Mouse (Mus musculus) thymus, adult 2 months (tissue): ENCODE results near the gene Rsad1. TPM values are rescaled to one million over a fixed set of nuclear protein-coding genes. Genes with fewer than 3 reads are reported as not detected.

Experiments used
- DNase-seq: peaks from one replicate; pipeline ENCODE4 v3.0.0; 2021
- H3K27ac ChIP-seq: fragments of 200-500 bp; 2 replicates; pipeline ENCODE4 v1.5.1; 2012; ENCODE audit warnings: low read length, control low read depth; ENCODE audit not compliant: control insufficient read depth, insufficient read depth
- H3K27me3 ChIP-seq: fragments of 200-500 bp; 2 replicates; pipeline ENCODE4 v1.6.1; 2012; ENCODE audit warnings: mild to moderate bottlenecking, low read length, moderate library complexity, mixed read lengths; ENCODE audit not compliant: control insufficient read depth, insufficient read depth
- H3K36me3 ChIP-seq: fragments of 200-500 bp; 2 replicates; pipeline ENCODE4 v1.6.1; 2012; ENCODE audit warnings: mild to moderate bottlenecking, low read length, moderate library complexity; ENCODE audit not compliant: control insufficient read depth, insufficient read depth
- H3K4me1 ChIP-seq: fragments of 200-500 bp; replicated peaks from 2 replicates; pipeline ENCODE4 v1.6.1; 2012; ENCODE audit warnings: low read length; ENCODE audit not compliant: control insufficient read depth, insufficient read depth
- H3K4me3 ChIP-seq: fragments of 200-500 bp; 2 replicates; pipeline ENCODE4 v1.5.1; 2012; ENCODE audit warnings: mild to moderate bottlenecking, low read length, control low read depth, moderate library complexity; ENCODE audit not compliant: control insufficient read depth, insufficient read depth
- CTCF ChIP-seq: fragments of 200-500 bp; IDR thresholded peaks from 2 replicates; pipeline ENCODE4 v1.5.1; 2012; ENCODE audit warnings: mild to moderate bottlenecking, control low read depth, low read length, moderate library complexity, borderline replicate concordance; ENCODE audit not compliant: control insufficient read depth, poor library complexity, insufficient read depth; ENCODE audit errors: extremely low read depth
- POLR2A ChIP-seq: fragments of 200-500 bp; IDR thresholded peaks from 2 replicates; pipeline ENCODE4 v1.6.1; 2012; ENCODE audit warnings: mild to moderate bottlenecking, low read length, control low read depth, moderate library complexity; ENCODE audit not compliant: control insufficient read depth, poor library complexity, insufficient read depth; ENCODE audit errors: extremely low read depth
- WGBS: fragments of 180-500 bp; shearing (Covaris S2); methylation state at CpG from one replicate; pipeline ENCODE4 v1.1.7; 2018; 5-methylcytosine and 5-hydroxymethylcytosine counted together
- polyA plus RNA-seq: library from polyadenylated mRNA; depleted of rRNA; stranded (reverse); fragments of >200 nt; gene quantifications from 2 replicates; pipeline ENCODE4 v1.2.3, GENCODE M21; 2012

Rsad1 gene
- polyA plus RNA-seq, 1 experiment: 5.4 TPM

GRCm38 (mm10) chr11:94549691-94550441 is 811 bp upstream of the Rsad1 start:
- H3K4me3 ChIP-seq: no peak overlapping the region

GRCm38 (mm10) chr11:94548041-94548784 is 842 bp downstream of the Rsad1 start:
- Histone ChIP-seq H3K27ac (no peak overlapping the region), H3K4me1 (peaks cover 17% of the 10 kb centered on the region), H3K27me3 (no peaks in the 10 kb centered on the region), H3K4me3 (peak overlapping the region; percentile 70), H3K36me3 (no peaks in the 10 kb centered on the region)
- 4% methylated on average over 24 of the region's 24 CpGs for WGBS
- TF ChIP-seq POLR2A: no peak
- TF ChIP-seq CTCF: no peak
- DNase-seq: peak; percentile 32

More at GRCm38 (mm10) chr11:94549691-94550441, 811 bp upstream of the Rsad1 start:
- H3K36me3 ChIP-seq: no peaks in the 10 kb centered on the region
- 31% methylated on average over 10 of the region's 10 CpGs for WGBS
- H3K4me1 ChIP-seq: peaks cover 17% of the 10 kb centered on the region
- TF ChIP-seq CTCF (no peak), POLR2A (no peak)
- no peaks in the 10 kb centered on the region for H3K27me3 ChIP-seq
- DNase-seq: no peak
- no peak overlapping the region for H3K27ac ChIP-seq

GRCm38 (mm10) chr11:94547271-94547670 is 1.8 kb downstream of the Rsad1 start:
- Histone ChIP-seq H3K4me3 (no peak overlapping the region), H3K27ac (no peak overlapping the region), H3K36me3 (no peaks in the 10 kb centered on the region), H3K4me1 (peaks cover 17% of the 10 kb centered on the region), H3K27me3 (no peaks in the 10 kb centered on the region)
- 93% methylated on average over 6 of the region's 6 CpGs for WGBS
- DNase-seq: no peak
- TF ChIP-seq POLR2A (no peak), CTCF (no peak)

GRCm38 (mm10) chr11:94546381-94546780 is 2.7 kb downstream of the Rsad1 start:
- peaks cover 17% of the 10 kb centered on the region for H3K4me1 ChIP-seq
- no peak overlapping the region for H3K27ac ChIP-seq
- no peak for DNase-seq
- TF ChIP-seq CTCF: no peak
- TF ChIP-seq POLR2A: no peak
- H3K4me3 ChIP-seq: no peak overlapping the region
- 96% methylated on average over 5 of the region's 5 CpGs for WGBS
- H3K27me3 ChIP-seq: no peaks in the 10 kb centered on the region
- no peaks in the 10 kb centered on the region for H3K36me3 ChIP-seq

GRCm38 (mm10) chr11:94544422-94544821 is 4.6 kb downstream of the Rsad1 start:
- Histone ChIP-seq H3K4me1 (peaks cover 9% of the 10 kb centered on the region), H3K36me3 (no peaks in the 10 kb centered on the region), H3K27me3 (no peaks in the 10 kb centered on the region), H3K27ac (no peak overlapping the region), H3K4me3 (no peak overlapping the region)
- no peak for TF ChIP-seq CTCF
- no peak for TF ChIP-seq POLR2A
- DNase-seq: no peak
- 93% methylated on average over 18 of the region's 18 CpGs for WGBS

GRCm38 (mm10) chr11:94543932-94544331 is 5.1 kb downstream of the Rsad1 start:
- H3K27ac ChIP-seq: no peak overlapping the region

More at GRCm38 (mm10) chr11:94543932-94544331, 5.1 kb downstream of the Rsad1 start:
- Histone ChIP-seq H3K27me3 (no peaks in the 10 kb centered on the region), H3K36me3 (no peaks in the 10 kb centered on the region), H3K4me3 (no peak overlapping the region), H3K4me1 (peaks cover 8% of the 10 kb centered on the region)
- WGBS: 41% methylated on average over 9 of the region's 9 CpGs
- TF ChIP-seq CTCF (0 out of 2 replicates have a peak, but pooled peaks have one; percentile 51), POLR2A (no peak)
- DNase-seq: peak; percentile 47
